Mouse (Mus musculus) cortical plate, adult 2 months (tissue): ENCODE data around the gene Ebf3.

Source experiments
- CTCF ChIP-seq: fragments of 200-500 bp; IDR thresholded peaks from 2 replicates; pipeline ENCODE4 v1.5.1; 2011; ENCODE audit warnings: mild to moderate bottlenecking, control low read depth, low read length; ENCODE audit not compliant: insufficient read depth; ENCODE audit errors: extremely low read depth
- POLR2A ChIP-seq: fragments of 200-500 bp; IDR thresholded peaks from 2 replicates; pipeline ENCODE4 v1.6.1; 2011; ENCODE audit warnings: mild to moderate bottlenecking, low read length, control low read depth; ENCODE audit not compliant: insufficient read depth; ENCODE audit errors: extremely low read depth

DNA sequence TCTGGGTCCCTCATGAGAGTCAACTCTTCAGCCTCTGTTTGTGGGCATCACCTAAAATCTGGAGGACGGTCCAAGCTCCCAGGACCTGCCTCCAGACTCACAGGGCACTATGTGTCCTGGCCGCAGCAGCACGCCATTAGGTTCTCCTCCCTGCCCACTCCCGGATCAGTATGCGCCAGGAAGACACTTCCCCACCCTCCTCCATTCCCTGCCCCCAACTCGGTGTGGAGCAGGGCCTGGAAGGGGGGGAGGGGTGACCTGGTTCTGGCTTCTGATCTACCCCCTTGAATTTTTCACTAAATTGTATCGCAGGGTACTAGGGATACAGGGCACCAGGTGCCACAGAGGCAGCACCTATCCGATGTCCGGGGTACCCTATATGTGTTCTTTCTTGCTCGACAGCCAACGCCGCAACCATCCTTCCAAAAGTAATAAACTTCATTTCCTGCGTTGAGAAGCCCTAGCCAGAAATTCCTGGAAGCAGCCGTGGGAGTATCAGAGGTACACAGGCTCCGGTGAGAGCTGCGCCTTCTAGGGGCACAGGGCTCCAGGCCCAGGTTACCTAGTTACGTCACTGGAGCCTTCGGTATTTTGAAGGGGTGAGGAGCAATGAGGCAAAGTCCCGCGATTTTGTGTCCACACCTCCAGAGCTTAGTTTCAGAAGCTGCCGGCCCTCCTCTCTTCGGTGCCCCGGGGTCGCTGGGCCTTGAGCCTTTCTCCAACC, 3.6 kb upstream of the Ebf3 start:
- TF ChIP-seq CTCF (no peak), POLR2A (no peak)
